Mouse (Mus musculus) embryo, embryonic 11.5 days (tissue): ENCODE results near the gene Lypd8.

Source experiments
- DNase-seq: peaks from one replicate; pipeline ENCODE4 v3.0.0-alpha.2; 2012; ENCODE audit warnings: low read depth, low spot score

Lypd8 gene

DNA sequence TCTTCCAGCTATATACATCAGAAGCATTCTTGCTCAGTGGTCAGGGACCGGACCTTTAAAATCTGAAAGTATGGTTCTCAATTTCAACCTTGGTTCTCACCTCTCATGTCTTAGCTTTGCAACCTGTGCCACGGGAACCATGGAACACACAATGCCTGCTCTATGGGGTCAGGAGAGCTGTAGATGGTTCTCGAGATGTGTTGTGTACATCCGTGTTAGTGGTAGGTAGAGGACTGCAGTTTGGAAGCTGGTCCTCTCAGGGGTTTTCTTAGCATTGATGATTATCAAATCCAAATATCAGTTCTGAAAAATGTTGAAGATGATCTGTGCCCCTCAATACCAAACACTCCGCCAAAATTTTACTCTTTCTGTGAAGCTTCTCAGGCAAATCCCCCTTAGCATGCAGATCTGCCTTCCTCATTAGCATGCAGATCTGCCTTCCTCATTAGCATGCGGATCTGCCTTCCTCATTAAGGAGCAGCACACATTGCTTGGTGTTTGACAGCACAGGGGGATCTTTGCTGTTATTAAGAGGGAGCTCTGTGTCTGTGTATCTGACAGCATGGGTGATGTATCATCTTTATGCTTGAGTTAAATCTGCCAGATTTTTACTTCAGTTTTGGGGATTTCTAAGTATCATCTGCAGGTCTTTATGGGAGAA lies 21.3 kb downstream of the Lypd8 start:
- DNase-seq: no peak

DNA sequence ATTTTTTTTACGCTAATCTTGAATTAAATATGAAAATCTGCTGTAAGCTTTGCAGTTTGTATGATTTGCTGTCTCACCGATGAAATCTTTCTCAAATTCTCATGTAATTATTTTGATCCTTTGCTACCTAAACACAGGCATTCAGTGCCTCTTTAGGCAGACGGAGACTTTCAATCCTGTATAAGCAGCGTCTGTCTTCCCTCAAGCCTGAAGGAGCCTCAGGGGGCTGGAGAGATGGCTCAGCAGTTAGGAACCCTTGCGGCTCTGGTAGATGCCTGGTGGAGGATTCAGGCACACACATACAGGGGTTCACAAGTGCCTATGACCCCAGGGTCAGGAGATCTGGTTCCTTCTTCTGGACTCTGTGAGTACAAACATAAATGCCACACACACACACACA lies 21.8 kb downstream of the Lypd8 start:
- no peak for DNase-seq

GRCm38 (mm10) chr11:58408066-58408465 lies 29.2 kb downstream of the Lypd8 start:
- no peak for DNase-seq

- no peak for DNase-seq
These were observed 39.5 kb downstream of the Lypd8 start for GRCm38 (mm10) chr11:58418336-58418735.

DNA sequence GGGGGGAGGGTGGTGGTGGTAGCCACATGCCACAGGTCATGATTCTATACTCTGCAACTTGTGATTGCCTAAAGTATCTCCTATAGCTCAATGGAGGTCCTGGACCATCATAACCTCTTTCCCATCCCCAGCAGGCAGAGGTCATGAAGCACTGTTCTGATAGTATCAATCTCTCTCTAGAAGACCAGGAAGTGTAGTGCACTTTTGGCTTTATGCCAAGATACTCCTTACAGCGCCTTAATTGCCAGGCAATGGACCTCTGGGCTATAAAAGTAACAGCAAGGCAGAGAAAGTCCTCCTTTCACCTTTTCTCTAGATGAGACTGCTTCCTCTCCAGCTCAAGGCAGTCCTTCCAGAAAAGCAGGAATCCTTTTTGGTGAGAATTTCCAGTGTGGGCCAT lies 42.0 kb downstream of the Lypd8 start, which contains the start of gene 1810065E05Rik:
Gene 1810065E05Rik (plus strand): TSS at position 297 of the 400 bp plus-strand sequence.
- no peak for DNase-seq

GRCm38 (mm10) chr11:58432259-58432658 lies 53.4 kb downstream of the Lypd8 start, which contains the start of gene Gm12253:
Gene Gm12253 (plus strand): TSS chr11:58432559.
- DNase-seq: no peak

- DNase-seq: no peak
These were observed 59.0 kb downstream of the Lypd8 start for GRCm38 (mm10) chr11:58437866-58438265.
